Mouse (Mus musculus) urinary bladder, postnatal 14 days (tissue): ENCODE measurements around the gene Tnfsf8.

Experiments used
- DNase-seq: peaks from one replicate; pipeline ENCODE4 v3.0.0; 2021; ENCODE audit warnings: low spot score

The Tnfsf8 gene

GRCm38 (mm10) chr4:63842278-63842677, 18.9 kb downstream of the Tnfsf8 start:
- no peak for DNase-seq

- no peak for DNase-seq
These were observed 20.7 kb downstream of the Tnfsf8 start for GRCm38 (mm10) chr4:63840457-63840856.

DNA sequence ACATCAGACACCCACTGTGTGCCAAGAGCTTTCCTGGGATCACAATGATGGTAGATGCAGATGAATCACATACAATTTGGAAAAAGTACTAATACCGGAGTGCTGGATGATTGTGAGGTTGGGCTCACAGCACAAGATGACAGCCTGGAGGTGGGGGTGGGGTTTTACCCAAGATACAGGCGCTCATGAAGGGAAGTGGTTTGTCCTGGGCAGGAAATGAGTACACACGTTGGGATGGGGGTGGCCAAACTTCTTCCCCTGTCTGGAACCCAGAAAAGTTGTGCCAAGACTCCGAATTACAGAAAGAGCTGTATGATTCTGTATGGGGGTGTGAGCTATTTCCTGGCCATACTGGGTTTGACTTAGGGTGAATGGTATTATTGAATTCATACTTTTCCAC, 38.0 kb downstream of the Tnfsf8 start:
- DNase-seq, result no peak

- DNase-seq, result no peak
These were observed 43.6 kb downstream of the Tnfsf8 start for GRCm38 (mm10) chr4:63817505-63817904.

DNA sequence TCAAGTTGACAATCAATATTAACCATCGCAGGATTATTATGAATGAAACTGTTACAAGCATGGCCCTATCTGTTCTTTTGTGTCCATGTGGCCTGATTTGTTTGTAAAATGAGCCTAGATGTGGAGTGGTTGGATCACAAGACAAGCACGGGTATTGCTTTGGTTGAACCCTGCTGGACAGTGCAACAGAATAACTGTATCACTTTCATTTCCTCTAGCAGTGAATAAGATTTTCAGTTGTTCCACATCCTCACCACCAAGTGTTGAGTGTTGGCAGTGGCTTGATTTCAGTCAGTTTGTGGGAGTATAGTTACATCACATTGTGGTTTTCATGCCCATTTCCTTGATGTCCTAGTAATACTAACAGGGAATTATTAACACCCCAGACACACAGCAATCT, 45.5 kb downstream of the Tnfsf8 start:
- DNase-seq, result no peak

DNA sequence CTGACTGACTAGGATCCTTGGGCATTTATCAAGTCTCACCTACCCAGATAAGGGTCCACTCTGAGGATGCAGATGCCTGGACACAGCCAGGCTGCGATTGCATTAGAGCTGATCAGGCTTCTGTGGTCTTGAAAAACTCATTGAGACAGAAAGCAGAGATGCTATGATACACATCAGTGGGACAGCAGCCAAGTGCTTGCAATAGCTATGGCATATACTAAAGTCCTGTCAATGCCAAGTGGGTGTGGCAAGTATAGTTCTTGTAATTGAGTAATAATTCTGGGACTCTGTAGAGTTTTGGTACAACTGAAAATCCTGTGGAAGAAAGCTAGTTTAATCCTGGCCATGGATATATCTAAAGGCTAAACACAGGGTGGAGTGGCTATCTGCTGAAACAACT, 63.1 kb downstream of the Tnfsf8 start:
- no peak for DNase-seq

GRCm38 (mm10) chr4:63796527-63796926, 64.6 kb downstream of the Tnfsf8 start:
- no peak for DNase-seq

GRCm38 (mm10) chr4:63792328-63792727, 68.8 kb downstream of the Tnfsf8 start:
- no peak for DNase-seq

GRCm38 (mm10) chr4:63785466-63785865, 75.7 kb downstream of the Tnfsf8 start:
- no peak for DNase-seq

DNA sequence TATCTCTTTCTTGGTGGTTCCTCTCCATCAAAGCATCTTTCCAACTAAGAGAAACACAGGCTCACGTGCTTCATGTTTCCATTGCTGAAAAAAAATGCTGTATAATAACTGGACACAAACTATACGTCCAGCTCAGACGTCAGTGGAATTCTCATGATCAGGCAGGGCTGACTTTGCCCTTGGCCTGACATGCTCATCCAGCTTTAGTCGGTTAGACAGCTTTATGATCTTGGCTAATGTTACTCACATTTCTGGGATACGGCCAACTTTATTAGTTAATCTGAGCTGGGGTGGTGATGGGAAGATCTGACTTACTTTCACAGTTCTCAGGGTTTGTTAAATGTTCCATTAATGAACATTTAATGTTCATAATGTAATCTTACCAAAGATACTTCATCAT, 77.3 kb downstream of the Tnfsf8 start:
- no peak for DNase-seq

GRCm38 (mm10) chr4:63782970-63783613, 78.1 kb downstream of the Tnfsf8 start:
- DNase-seq, result no peak
